Mouse (Mus musculus): ENCODE measurements around the gene Vash1. TPM values are rescaled to one million over a fixed set of nuclear protein-coding genes. Genes with fewer than 3 reads are reported as not detected.
A peak's percentile ranks its signal among the peaks of the same experiment; 100 is the strongest.

The Vash1 gene
- polyA plus RNA-seq, 1 experiment from 2014 or later: 10.7 TPM

GRCm38 (mm10) chr12:86679546-86679930 is 1.0 kb downstream of the Vash1 start:
- WGBS: 4% methylated on average over 9 of the region's 9 CpGs
- no peaks in the 10 kb centered on the region for H3K36me3 ChIP-seq (ENCODE audit: control insufficient read depth, insufficient read depth, low read length)
- DNase-seq (ENCODE audit: low spot score) (no peak), ATAC-seq (replicated peaks; ENCODE audit: low FRiP score, low TSS enrichment, low read depth) (peak; percentile 41; the same call in 1 of the 2 replicates)
- H3K4me1 ChIP-seq (replicated peaks; ENCODE audit: control insufficient read depth, insufficient read depth, low read length): 0 out of 2 replicates have a peak, but pooled peaks cover 3% of the 10 kb centered on the region
- no peaks in the 10 kb centered on the region for H3K9me3 ChIP-seq (ENCODE audit: control insufficient read depth, low read length)
- H3K4me3 ChIP-seq (ENCODE audit: low read depth, low read length): peak overlapping the region; percentile 59
- H3K27me3 ChIP-seq (replicated peaks; ENCODE audit: control insufficient read depth, insufficient read depth, low read length): no peaks in the 10 kb centered on the region
- H3K4me2 ChIP-seq (ENCODE audit: low read length): peak overlapping the region; percentile 100
- H3K27ac ChIP-seq (ENCODE audit: low read depth): peak overlapping the region; percentile 75; the same call in 1 of the 2 replicates
- H3K9ac ChIP-seq (ENCODE audit: low read length): peak overlapping the region; percentile 74

- Histone ChIP-seq H3K9ac (ENCODE audit: low read length) (peak overlapping the region; percentile 74), H3K27ac (ENCODE audit: low read depth) (0 out of 2 replicates have a peak overlapping the region, but pooled peaks have one; percentile 75), H3K36me3 (ENCODE audit: control insufficient read depth, insufficient read depth, low read length) (no peaks in the 10 kb centered on the region), H3K27me3 (replicated peaks; ENCODE audit: control insufficient read depth, insufficient read depth, low read length) (no peaks in the 10 kb centered on the region), H3K4me1 (replicated peaks; ENCODE audit: control insufficient read depth, insufficient read depth, low read length) (0 out of 2 replicates have a peak, but pooled peaks cover 3% of the 10 kb centered on the region), H3K4me2 (ENCODE audit: low read length) (peak overlapping the region; percentile 100), H3K4me3 (ENCODE audit: low read depth, low read length) (peak overlapping the region; percentile 59), H3K9me3 (ENCODE audit: control insufficient read depth, low read length) (no peaks in the 10 kb centered on the region)
- DNase-seq (ENCODE audit: low spot score): no peak
- WGBS: 27% methylated on average over 12 of the region's 12 CpGs
- ATAC-seq (replicated peaks; ENCODE audit: low FRiP score, low TSS enrichment, low read depth): no peak
These were observed 1.5 kb downstream of the Vash1 start for GRCm38 (mm10) chr12:86679991-86680491.

GRCm38 (mm10) chr12:86680591-86681193 is 2.2 kb downstream of the Vash1 start:
- WGBS: 32% methylated on average over 11 of the region's 11 CpGs
- no peak for ATAC-seq (replicated peaks; ENCODE audit: low FRiP score, low TSS enrichment, low read depth)
- Histone ChIP-seq H3K4me1 (replicated peaks; ENCODE audit: control insufficient read depth, insufficient read depth, low read length) (0 out of 2 replicates have a peak, but pooled peaks cover 3% of the 10 kb centered on the region), H3K9me3 (ENCODE audit: control insufficient read depth, low read length) (no peaks in the 10 kb centered on the region), H3K4me2 (ENCODE audit: low read length) (peak overlapping the region; percentile 100), H3K4me3 (ENCODE audit: low read depth, low read length) (peak overlapping the region; percentile 59), H3K27me3 (replicated peaks; ENCODE audit: control insufficient read depth, insufficient read depth, low read length) (no peaks in the 10 kb centered on the region), H3K36me3 (ENCODE audit: control insufficient read depth, insufficient read depth, low read length) (no peaks in the 10 kb centered on the region), H3K9ac (ENCODE audit: low read length) (peak overlapping the region; percentile 74), H3K27ac (ENCODE audit: low read depth) (0 out of 2 replicates have a peak overlapping the region, but pooled peaks have one; percentile 35)
- no peak for DNase-seq (ENCODE audit: low spot score)

GRCm38 (mm10) chr12:86681626-86682025 is 3.1 kb downstream of the Vash1 start:
- Histone ChIP-seq H3K36me3 (ENCODE audit: control insufficient read depth, insufficient read depth, low read length) (0 out of 2 replicates have a peak, but pooled peaks cover 3% of the 10 kb centered on the region), H3K4me1 (replicated peaks; ENCODE audit: control insufficient read depth, insufficient read depth, low read length) (0 out of 2 replicates have a peak, but pooled peaks cover 3% of the 10 kb centered on the region), H3K4me2 (ENCODE audit: low read length) (peak overlapping the region; percentile 12; the same call in 1 of the 2 replicates), H3K9ac (ENCODE audit: low read length) (no peak overlapping the region), H3K27me3 (replicated peaks; ENCODE audit: control insufficient read depth, insufficient read depth, low read length) (no peaks in the 10 kb centered on the region), H3K4me3 (ENCODE audit: low read depth, low read length) (no peak overlapping the region), H3K27ac (ENCODE audit: low read depth) (no peak overlapping the region), H3K9me3 (ENCODE audit: control insufficient read depth, low read length) (no peaks in the 10 kb centered on the region)
- 86% methylated on average over 9 of the region's 9 CpGs for WGBS
- ATAC-seq (replicated peaks; ENCODE audit: low FRiP score, low TSS enrichment, low read depth) (no peak), DNase-seq (ENCODE audit: low spot score) (no peak)

- 0 out of 2 replicates have a peak, but pooled peaks cover 3% of the 10 kb centered on the region for H3K36me3 ChIP-seq (ENCODE audit: control insufficient read depth, insufficient read depth, low read length)
- no peak overlapping the region for H3K27ac ChIP-seq (ENCODE audit: low read depth)
- peak overlapping the region; percentile 12; the same call in 1 of the 2 replicates for H3K4me2 ChIP-seq (ENCODE audit: low read length)
- DNase-seq (ENCODE audit: low spot score): no peak
- WGBS: 76% methylated on average over 8 of the region's 8 CpGs
- H3K4me3 ChIP-seq (ENCODE audit: low read depth, low read length): no peak overlapping the region
- no peak for ATAC-seq (replicated peaks; ENCODE audit: low FRiP score, low TSS enrichment, low read depth)
- H3K27me3 ChIP-seq (replicated peaks; ENCODE audit: control insufficient read depth, insufficient read depth, low read length): no peaks in the 10 kb centered on the region
- 0 out of 2 replicates have a peak, but pooled peaks cover 3% of the 10 kb centered on the region for H3K4me1 ChIP-seq (replicated peaks; ENCODE audit: control insufficient read depth, insufficient read depth, low read length)
- H3K9me3 ChIP-seq (ENCODE audit: control insufficient read depth, low read length): no peaks in the 10 kb centered on the region
- H3K9ac ChIP-seq (ENCODE audit: low read length): no peak overlapping the region
These were observed 3.7 kb downstream of the Vash1 start for GRCm38 (mm10) chr12:86682178-86682577.

GRCm38 (mm10) chr12:86683698-86684097 is 5.2 kb downstream of the Vash1 start:
- H3K4me1 ChIP-seq (replicated peaks; ENCODE audit: control insufficient read depth, insufficient read depth, low read length): 0 out of 2 replicates have a peak, but pooled peaks cover 3% of the 10 kb centered on the region
- WGBS: 72% methylated on average over 7 of the region's 7 CpGs
- H3K4me3 ChIP-seq (ENCODE audit: low read depth, low read length): no peak overlapping the region
- no peak overlapping the region for H3K27ac ChIP-seq (ENCODE audit: low read depth)
- H3K36me3 ChIP-seq (ENCODE audit: control insufficient read depth, insufficient read depth, low read length): 0 out of 2 replicates have a peak, but pooled peaks cover 4% of the 10 kb centered on the region
- H3K9me3 ChIP-seq (ENCODE audit: control insufficient read depth, low read length): no peaks in the 10 kb centered on the region
- no peak overlapping the region for H3K4me2 ChIP-seq (ENCODE audit: low read length)
- no peak overlapping the region for H3K9ac ChIP-seq (ENCODE audit: low read length)
- ATAC-seq (replicated peaks; ENCODE audit: low FRiP score, low TSS enrichment, low read depth) (no peak), DNase-seq (ENCODE audit: low spot score) (no peak)
- H3K27me3 ChIP-seq (replicated peaks; ENCODE audit: control insufficient read depth, insufficient read depth, low read length): no peaks in the 10 kb centered on the region

GRCm38 (mm10) chr12:86685275-86685674 is 6.8 kb downstream of the Vash1 start:
- ATAC-seq (replicated peaks; ENCODE audit: low FRiP score, low TSS enrichment, low read depth) (no peak), DNase-seq (ENCODE audit: low spot score) (no peak)
- Histone ChIP-seq H3K4me2 (ENCODE audit: low read length) (no peak overlapping the region), H3K9me3 (ENCODE audit: control insufficient read depth, low read length) (no peaks in the 10 kb centered on the region), H3K9ac (ENCODE audit: low read length) (no peak overlapping the region), H3K27ac (ENCODE audit: low read depth) (no peak overlapping the region), H3K36me3 (ENCODE audit: control insufficient read depth, insufficient read depth, low read length) (0 out of 2 replicates have a peak, but pooled peaks cover 7% of the 10 kb centered on the region), H3K4me1 (replicated peaks; ENCODE audit: control insufficient read depth, insufficient read depth, low read length) (0 out of 2 replicates have a peak, but pooled peaks cover 3% of the 10 kb centered on the region), H3K4me3 (ENCODE audit: low read depth, low read length) (no peak overlapping the region), H3K27me3 (replicated peaks; ENCODE audit: control insufficient read depth, insufficient read depth, low read length) (no peaks in the 10 kb centered on the region)
- 81% methylated on average over 9 of the region's 9 CpGs for WGBS

GRCm38 (mm10) chr12:86686551-86687330 is 8.2 kb downstream of the Vash1 start:
- H3K4me2 ChIP-seq (ENCODE audit: low read length): no peak overlapping the region
- H3K4me3 ChIP-seq (ENCODE audit: low read depth, low read length): no peak overlapping the region
- H3K27ac ChIP-seq (ENCODE audit: low read depth): no peak overlapping the region
- H3K4me1 ChIP-seq (replicated peaks; ENCODE audit: control insufficient read depth, insufficient read depth, low read length): no peaks in the 10 kb centered on the region
- no peak for ATAC-seq (replicated peaks; ENCODE audit: low FRiP score, low TSS enrichment, low read depth)
- no peak for DNase-seq (ENCODE audit: low spot score)
- H3K27me3 ChIP-seq (replicated peaks; ENCODE audit: control insufficient read depth, insufficient read depth, low read length): no peaks in the 10 kb centered on the region
- no peak overlapping the region for H3K9ac ChIP-seq (ENCODE audit: low read length)
- H3K36me3 ChIP-seq (ENCODE audit: control insufficient read depth, insufficient read depth, low read length): 0 out of 2 replicates have a peak, but pooled peaks cover 8% of the 10 kb centered on the region
- no peaks in the 10 kb centered on the region for H3K9me3 ChIP-seq (ENCODE audit: control insufficient read depth, low read length)
- 59% methylated on average over 13 of the region's 13 CpGs for WGBS

All from intestine, embryonic 14.5 days (tissue).